Mouse (Mus musculus): Measurements from ENCODE around the gene Zfp989. TPM values are rescaled to one million over a fixed set of nuclear protein-coding genes. Genes with fewer than 3 reads are reported as not detected.
"Not testable (repeated sequence)": the region's sequence is repeated elsewhere in the genome, so short reads cannot be mapped to it uniquely, and the experiment has no call there.

Gene Zfp989
- not detected in 2 replicates for polyA plus RNA-seq (2014; fragmentation: Nextera tagmentation; extraction: Ambion mirVana)

- not testable (repeated sequence) for H3K9ac ChIP-seq; H3K27ac ChIP-seq (ENCODE audit: low read depth); H3K27me3 ChIP-seq (ENCODE audit: insufficient read depth, low read length); H3K4me3 ChIP-seq (ENCODE audit: low read depth, low read length); H3K4me2 ChIP-seq; H3K36me3 ChIP-seq (ENCODE audit: insufficient read depth); ATAC-seq (ENCODE audit: insufficient read depth); H3K9me3 ChIP-seq (ENCODE audit: low read depth, low read length); H3K4me1 ChIP-seq (ENCODE audit: insufficient read depth); DNase-seq
- 86% methylated on average over 4 of the region's 5 CpGs for WGBS
Measured at GRCm38 (mm10) chr4:146971757-146972156, at the start of gene Zfp989. TSS of gene Zfp989 (plus strand) at chr4:146971976.

GRCm38 (mm10) chr4:146932311-146933082 is 39.3 kb upstream of the Zfp989 start:
- Histone ChIP-seq H3K9ac (no peak overlapping the region), H3K36me3 (ENCODE audit: insufficient read depth) (no peaks in the 10 kb centered on the region), H3K4me1 (ENCODE audit: insufficient read depth) (no peaks in the 10 kb centered on the region), H3K4me3 (ENCODE audit: low read depth, low read length) (no peak overlapping the region), H3K4me2 (peak overlapping the region; percentile 38; the same call in 1 of the 2 replicates), H3K27ac (ENCODE audit: low read depth) (no peak overlapping the region), H3K9me3 (ENCODE audit: low read depth, low read length) (peaks cover 10% of the 10 kb centered on the region; the same call in 1 of the 2 replicates), H3K27me3 (ENCODE audit: insufficient read depth, low read length) (peaks cover 7% of the 10 kb centered on the region; the same call in 1 of the 2 replicates)
- ATAC-seq (ENCODE audit: insufficient read depth) = no peak
- no peak for DNase-seq
- TF ChIP-seq CTCF (IDR thresholded peaks at IDR 0.05; ENCODE audit: low read depth) = no peak
- 6% methylated on average over 74 of the region's 77 CpGs for WGBS

- not testable (repeated sequence) for H3K4me3 ChIP-seq (ENCODE audit: low read depth, low read length)
Measured at GRCm38 (mm10) chr4:146941691-146942090, 30.1 kb upstream of the Zfp989 start.

GRCm38 (mm10) chr4:146976581-146976980 is 4.8 kb downstream of the Zfp989 start:
- not testable (repeated sequence) for H3K27me3 ChIP-seq (ENCODE audit: insufficient read depth, low read length); ATAC-seq (ENCODE audit: insufficient read depth); H3K36me3 ChIP-seq (ENCODE audit: insufficient read depth); H3K4me1 ChIP-seq (ENCODE audit: insufficient read depth); H3K4me3 ChIP-seq (ENCODE audit: low read depth, low read length); H3K27ac ChIP-seq (ENCODE audit: low read depth); DNase-seq; H3K9ac ChIP-seq; H3K9me3 ChIP-seq (ENCODE audit: low read depth, low read length); H3K4me2 ChIP-seq
- 17% methylated on average over 2 of the region's 2 CpGs for WGBS

More at GRCm38 (mm10) chr4:146941691-146942090, 30.1 kb upstream of the Zfp989 start:
- not testable (repeated sequence) for H3K9ac ChIP-seq; ATAC-seq (ENCODE audit: insufficient read depth); H3K4me1 ChIP-seq (ENCODE audit: insufficient read depth); H3K27me3 ChIP-seq (ENCODE audit: insufficient read depth, low read length); H3K27ac ChIP-seq (ENCODE audit: low read depth); DNase-seq; H3K4me2 ChIP-seq; H3K36me3 ChIP-seq (ENCODE audit: insufficient read depth)
- peaks cover 10% of the 10 kb centered on the region; the same call in 1 of the 2 replicates for H3K9me3 ChIP-seq (ENCODE audit: low read depth, low read length)
- 58% methylated on average over 31 of the region's 32 CpGs for WGBS

GRCm38 (mm10) chr4:147018400-147018799 is 46.6 kb downstream of the Zfp989 start:
- H3K9me3 ChIP-seq (ENCODE audit: low read depth, low read length); H3K36me3 ChIP-seq (ENCODE audit: insufficient read depth); H3K4me2 ChIP-seq; H3K4me1 ChIP-seq (ENCODE audit: insufficient read depth); H3K27me3 ChIP-seq (ENCODE audit: insufficient read depth, low read length); ATAC-seq (ENCODE audit: insufficient read depth); H3K9ac ChIP-seq; H3K27ac ChIP-seq (ENCODE audit: low read depth); H3K4me3 ChIP-seq (ENCODE audit: low read depth, low read length); DNase-seq: not testable (repeated sequence)
- no CpG with 5 or more reads among the region's 1 CpGs for WGBS

- ATAC-seq (ENCODE audit: insufficient read depth); H3K9ac ChIP-seq; H3K9me3 ChIP-seq (ENCODE audit: low read depth, low read length); H3K4me2 ChIP-seq; H3K36me3 ChIP-seq (ENCODE audit: insufficient read depth); H3K27ac ChIP-seq (ENCODE audit: low read depth); DNase-seq; H3K4me3 ChIP-seq (ENCODE audit: low read depth, low read length); H3K4me1 ChIP-seq (ENCODE audit: insufficient read depth); H3K27me3 ChIP-seq (ENCODE audit: insufficient read depth, low read length): not testable (repeated sequence)
- WGBS = no CpG with 5 or more reads among the region's 6 CpGs
Measured at GRCm38 (mm10) chr4:147021550-147021949, 49.8 kb downstream of the Zfp989 start, which contains the start of gene Rex2. TSS of gene Rex2 (plus strand) at chr4:147021850.

- not testable (repeated sequence) for H3K36me3 ChIP-seq (ENCODE audit: insufficient read depth); H3K27ac ChIP-seq (ENCODE audit: low read depth); ATAC-seq (ENCODE audit: insufficient read depth); H3K4me1 ChIP-seq (ENCODE audit: insufficient read depth); DNase-seq; H3K27me3 ChIP-seq (ENCODE audit: insufficient read depth, low read length); H3K4me2 ChIP-seq; H3K4me3 ChIP-seq (ENCODE audit: low read depth, low read length); H3K9ac ChIP-seq; H3K9me3 ChIP-seq (ENCODE audit: low read depth, low read length)
- 61% methylated on average over 1 of the region's 1 CpGs for whole genome bisulfite sequencing
Measured at GRCm38 (mm10) chr4:147026374-147026773, 54.6 kb downstream of the Zfp989 start.

GRCm38 (mm10) chr4:147031308-147032036 is 59.7 kb downstream of the Zfp989 start:
- not testable (repeated sequence) for H3K4me3 ChIP-seq (ENCODE audit: low read depth, low read length); H3K27ac ChIP-seq (ENCODE audit: low read depth); ATAC-seq (ENCODE audit: insufficient read depth); DNase-seq; H3K4me2 ChIP-seq; H3K9ac ChIP-seq; H3K4me1 ChIP-seq (ENCODE audit: insufficient read depth); H3K27me3 ChIP-seq (ENCODE audit: insufficient read depth, low read length); H3K9me3 ChIP-seq (ENCODE audit: low read depth, low read length); H3K36me3 ChIP-seq (ENCODE audit: insufficient read depth)
- 92% methylated on average over 1 of the region's 2 CpGs for WGBS

All from lung, embryonic 14.5 days (tissue).